Mouse (Mus musculus) embryonic facial prominence, embryonic 12.5 days (tissue): ENCODE measurements around the gene Tor1aip1. TPM values are rescaled to one million over a fixed set of nuclear protein-coding genes. Genes with fewer than 3 reads are reported as not detected.

ENCODE experiments used
- ATAC-seq: fragments of 200-750 bp; cut with Nextera tagmentation; 2 replicates; pipeline ENCODE4 v1.8.0; 2017; ENCODE audit not compliant: insufficient number of reproducible peaks, insufficient read depth, low FRiP score, low TSS enrichment
- H3K27ac ChIP-seq: fragments of 300-500 bp; sonication (generic); 2 replicates; pipeline ENCODE4 v1.5.1; 2016; ENCODE audit warnings: mild to moderate bottlenecking
- H3K27me3 ChIP-seq: fragments of 300-500 bp; sonication (generic); 2 replicates; pipeline ENCODE4 v1.6.1; 2016; ENCODE audit warnings: mild to moderate bottlenecking, moderate library complexity
- H3K36me3 ChIP-seq: fragments of 300-500 bp; sonication (generic); 2 replicates; pipeline ENCODE4 v1.6.1; 2016; ENCODE audit warnings: mild to moderate bottlenecking
- H3K4me1 ChIP-seq: fragments of 300-500 bp; sonication (generic); 2 replicates; pipeline ENCODE4 v1.6.1; 2016
- H3K4me2 ChIP-seq: fragments of 300-500 bp; sonication (generic); replicated peaks from 2 replicates; pipeline ENCODE4 v1.6.1; 2016; ENCODE audit warnings: mild to moderate bottlenecking, moderate library complexity
- H3K4me3 ChIP-seq: fragments of 300-500 bp; sonication (generic); 2 replicates; pipeline ENCODE4 v1.5.1; 2016; ENCODE audit warnings: mild to moderate bottlenecking
- H3K9ac ChIP-seq: fragments of 300-500 bp; sonication (generic); 2 replicates; pipeline ENCODE4 v1.6.1; 2016; ENCODE audit warnings: mild to moderate bottlenecking, moderate library complexity
- H3K9me3 ChIP-seq: fragments of 300-500 bp; sonication (generic); 2 replicates; pipeline ENCODE4 v1.6.1; 2016; ENCODE audit warnings: mild to moderate bottlenecking, moderate library complexity
- WGBS: fragments of 180-500 bp; shearing (Covaris S2); methylation state at CpG from one replicate; pipeline ENCODE4 v1.1.7; 2016; 5-methylcytosine and 5-hydroxymethylcytosine counted together
- polyA plus RNA-seq: library from polyadenylated mRNA; unstranded; fragments of >200 nt; fragmentation: Nextera tagmentation; extraction: Ambion mirVana; gene quantifications from 2 replicates; pipeline ENCODE4 v1.2.1, GENCODE M21; 2016

Gene Tor1aip1
- polyA plus RNA-seq = 43.1 and 49.0 TPM in 2 replicates

DNA sequence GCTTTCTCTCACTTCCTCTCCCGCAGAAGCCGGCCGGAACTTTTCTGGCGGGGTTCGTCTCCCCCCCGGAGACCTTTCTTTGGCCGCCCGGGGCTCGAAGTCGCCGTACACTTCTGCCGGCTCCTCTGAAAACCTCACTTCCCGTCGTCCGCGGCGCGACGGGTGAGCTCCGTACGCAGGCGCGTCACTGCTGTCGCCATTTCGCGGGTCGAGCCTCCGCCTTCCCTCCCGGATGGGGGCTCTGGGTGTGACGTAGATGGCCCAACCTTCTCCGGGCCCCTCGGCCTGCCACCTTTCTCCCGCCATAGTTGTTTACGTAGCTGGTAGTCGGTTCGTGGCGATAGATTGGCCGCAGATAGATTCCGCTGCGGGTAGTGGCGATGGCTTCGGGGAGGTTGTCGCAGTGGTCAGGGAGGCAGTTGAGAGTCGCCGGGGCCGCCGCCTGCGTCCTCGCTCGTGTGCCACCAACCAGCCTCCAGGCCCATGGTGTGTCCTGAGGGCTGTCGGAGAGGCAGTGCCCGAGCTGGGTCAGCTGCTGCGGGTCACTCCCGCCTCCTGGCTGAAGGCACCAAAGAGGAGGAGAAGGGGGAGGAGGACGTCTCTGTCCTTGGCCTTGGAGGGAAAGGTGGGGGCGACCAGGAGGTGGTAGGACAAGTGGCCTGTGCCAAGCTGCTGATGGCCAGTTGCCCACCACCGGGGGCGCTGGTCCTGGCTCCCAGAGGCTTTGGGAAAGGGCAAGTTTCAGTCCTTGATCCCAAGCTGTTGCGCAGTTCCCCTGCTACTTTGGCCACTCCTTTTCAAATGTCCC is at the start of gene Tor1aip1:
Tor1aip1 (minus strand) TSS at position 551 of the 808 bp plus-strand sequence.
- ATAC-seq = peak; percentile 91
- WGBS = under 1% methylated on average over 59 of the region's 59 CpGs
- H3K4me2 ChIP-seq = peak within 1 kb of the TSS; percentile 60
- H3K9ac ChIP-seq = peak within 1 kb of the TSS; percentile 90
- peaks cover 5% of the 10 kb centered on the region; the same call in 1 of the 2 replicates for H3K4me1 ChIP-seq
- peak within 1 kb of the TSS; percentile 74 for H3K4me3 ChIP-seq
- no peaks in the 10 kb centered on the region for H3K9me3 ChIP-seq
- peak within 1 kb of the TSS; percentile 100 for H3K27ac ChIP-seq
- H3K36me3 ChIP-seq = peaks cover 19% of the 10 kb centered on the region
- no peaks in the 10 kb centered on the region for H3K27me3 ChIP-seq

DNA sequence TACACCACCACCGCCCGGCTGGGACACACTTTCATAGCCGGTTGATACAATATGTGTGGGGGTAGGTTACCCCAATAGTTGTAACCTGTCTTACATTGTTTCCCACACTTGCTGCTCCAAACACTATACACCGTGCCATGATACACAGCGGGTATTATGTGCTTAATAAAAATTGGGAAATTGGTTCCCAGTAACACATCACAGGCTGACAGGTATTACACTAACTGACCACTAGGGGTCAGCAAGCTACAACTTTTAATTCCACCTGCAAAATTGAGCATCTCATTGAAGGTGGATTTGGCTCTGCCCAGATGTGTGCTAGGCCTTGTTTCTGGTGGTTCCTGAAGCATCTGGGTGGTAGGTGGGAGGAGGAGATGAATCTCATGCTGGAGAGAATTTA is 49.5 kb upstream of the Tor1aip1 start:
- H3K27ac ChIP-seq = no peak overlapping the region
- H3K4me1 ChIP-seq = no peaks in the 10 kb centered on the region; the same call in 1 of the 2 replicates
- ATAC-seq = no peak
- H3K36me3 ChIP-seq = no peaks in the 10 kb centered on the region
- no peak overlapping the region for H3K9ac ChIP-seq
- H3K9me3 ChIP-seq = no peaks in the 10 kb centered on the region
- WGBS = 60% methylated on average over 5 of the region's 5 CpGs
- H3K4me2 ChIP-seq = no peak overlapping the region
- no peak overlapping the region for H3K4me3 ChIP-seq
- H3K27me3 ChIP-seq = no peaks in the 10 kb centered on the region

DNA sequence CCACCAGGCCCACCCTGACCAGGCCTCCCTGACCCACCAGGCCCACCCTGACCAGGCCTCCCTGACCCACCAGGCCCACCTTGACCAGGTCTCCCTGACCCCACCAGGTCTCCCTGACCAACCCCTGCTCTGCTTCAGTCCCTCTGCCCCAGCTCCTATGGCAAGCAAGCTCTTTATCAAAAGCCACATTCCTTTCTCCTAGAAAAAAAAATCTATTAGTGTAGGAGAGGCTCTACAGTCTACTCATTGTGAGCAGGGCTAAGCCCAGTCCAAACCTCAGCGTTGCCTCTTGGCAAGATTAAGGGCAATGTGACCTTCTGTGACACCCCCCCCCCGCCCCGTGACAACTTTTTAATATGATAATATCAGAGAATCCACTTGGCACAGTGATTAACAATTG is 48.3 kb upstream of the Tor1aip1 start:
- 70% methylated on average over 3 of the region's 3 CpGs for WGBS
- H3K27me3 ChIP-seq = no peaks in the 10 kb centered on the region

DNA sequence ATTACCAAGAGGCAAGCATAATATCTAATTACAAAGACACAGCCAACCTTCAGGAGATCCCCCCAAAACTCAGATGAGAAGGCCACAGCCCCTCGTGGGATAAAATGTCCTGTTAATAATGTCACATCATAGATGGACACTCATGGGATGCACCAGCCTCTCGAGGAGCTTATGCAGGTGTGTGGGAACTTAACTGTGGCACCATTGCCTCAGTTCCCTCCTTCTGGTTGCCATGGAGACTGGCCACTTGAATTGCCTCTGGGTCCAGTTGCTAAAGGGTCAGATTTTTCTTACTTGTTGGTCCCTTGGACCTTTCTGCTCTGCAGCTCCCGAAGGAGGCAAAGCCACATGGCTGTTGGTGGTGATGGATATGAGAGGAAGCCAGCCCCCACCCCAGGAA is 41.4 kb upstream of the Tor1aip1 start:
- 0 out of 2 replicates have a peak, but pooled peaks cover 8% of the 10 kb centered on the region for H3K4me1 ChIP-seq
- no peaks in the 10 kb centered on the region for H3K36me3 ChIP-seq
- no peaks in the 10 kb centered on the region for H3K27me3 ChIP-seq
- H3K4me3 ChIP-seq = no peak overlapping the region
- H3K27ac ChIP-seq = no peak overlapping the region
- ATAC-seq = no peak
- no peak overlapping the region for H3K9ac ChIP-seq
- no peak overlapping the region for H3K4me2 ChIP-seq
- H3K9me3 ChIP-seq = no peaks in the 10 kb centered on the region
- WGBS = 56% methylated on average over 3 of the region's 3 CpGs

More for the DNA sequence above, 48.3 kb upstream of the Tor1aip1 start:
- Histone ChIP-seq H3K9ac (no peak overlapping the region), H3K9me3 (no peaks in the 10 kb centered on the region), H3K36me3 (no peaks in the 10 kb centered on the region), H3K27ac (no peak overlapping the region), H3K4me3 (no peak overlapping the region), H3K4me2 (no peak overlapping the region), H3K4me1 (no peaks in the 10 kb centered on the region)
- no peak for ATAC-seq

DNA sequence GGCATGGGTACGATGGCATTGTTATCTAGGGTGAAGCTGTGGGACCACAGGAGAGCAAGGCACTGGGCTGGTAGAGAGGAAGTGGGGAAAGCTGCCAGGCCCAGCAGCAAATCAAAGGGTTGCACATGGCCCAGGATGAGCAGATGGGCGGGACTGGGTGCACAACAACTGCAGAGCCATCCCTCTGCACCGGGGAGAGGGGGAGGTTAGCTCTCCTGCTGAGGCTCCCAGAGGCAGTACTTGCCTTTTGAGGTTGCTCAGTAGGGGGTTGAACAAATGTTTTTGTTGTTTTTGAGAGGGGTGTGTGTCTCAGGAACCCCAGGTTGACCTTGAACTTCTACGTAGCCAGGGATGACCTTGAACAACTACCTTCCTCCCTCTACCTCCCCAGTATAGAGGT is 40.2 kb upstream of the Tor1aip1 start:
- Histone ChIP-seq H3K9me3 (no peaks in the 10 kb centered on the region), H3K36me3 (no peaks in the 10 kb centered on the region), H3K4me2 (no peak overlapping the region), H3K27me3 (no peaks in the 10 kb centered on the region), H3K9ac (no peak overlapping the region), H3K27ac (no peak overlapping the region), H3K4me3 (no peak overlapping the region), H3K4me1 (0 out of 2 replicates have a peak, but pooled peaks cover 8% of the 10 kb centered on the region)
- WGBS = 55% methylated on average over 4 of the region's 4 CpGs
- no peak for ATAC-seq

DNA sequence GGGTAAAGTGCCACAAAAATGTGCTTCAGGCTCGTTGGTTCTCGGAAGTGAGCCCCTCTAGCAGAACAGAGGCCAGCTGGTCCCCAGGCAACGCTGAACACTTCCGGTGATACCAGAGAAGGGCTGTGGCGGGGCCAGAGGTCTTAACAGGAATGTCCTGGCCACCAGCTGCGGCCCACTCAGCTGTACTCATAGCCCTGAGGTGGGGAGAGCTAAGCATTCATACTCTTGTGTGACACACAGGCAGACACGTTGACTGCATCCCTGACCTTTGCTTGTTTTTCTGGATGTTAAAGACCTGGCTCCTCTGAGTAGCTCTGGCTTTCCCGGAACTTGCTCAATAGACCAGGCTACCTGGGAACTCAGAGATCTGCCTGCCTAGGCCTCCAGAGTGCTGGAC is 38.3 kb upstream of the Tor1aip1 start:
- Histone ChIP-seq H3K27ac (no peak overlapping the region), H3K4me3 (no peak overlapping the region), H3K4me2 (no peak overlapping the region), H3K9me3 (no peaks in the 10 kb centered on the region), H3K27me3 (no peaks in the 10 kb centered on the region), H3K36me3 (no peaks in the 10 kb centered on the region), H3K4me1 (0 out of 2 replicates have a peak, but pooled peaks cover 8% of the 10 kb centered on the region), H3K9ac (no peak overlapping the region)
- WGBS = 19% methylated on average over 8 of the region's 8 CpGs
- ATAC-seq = no peak

DNA sequence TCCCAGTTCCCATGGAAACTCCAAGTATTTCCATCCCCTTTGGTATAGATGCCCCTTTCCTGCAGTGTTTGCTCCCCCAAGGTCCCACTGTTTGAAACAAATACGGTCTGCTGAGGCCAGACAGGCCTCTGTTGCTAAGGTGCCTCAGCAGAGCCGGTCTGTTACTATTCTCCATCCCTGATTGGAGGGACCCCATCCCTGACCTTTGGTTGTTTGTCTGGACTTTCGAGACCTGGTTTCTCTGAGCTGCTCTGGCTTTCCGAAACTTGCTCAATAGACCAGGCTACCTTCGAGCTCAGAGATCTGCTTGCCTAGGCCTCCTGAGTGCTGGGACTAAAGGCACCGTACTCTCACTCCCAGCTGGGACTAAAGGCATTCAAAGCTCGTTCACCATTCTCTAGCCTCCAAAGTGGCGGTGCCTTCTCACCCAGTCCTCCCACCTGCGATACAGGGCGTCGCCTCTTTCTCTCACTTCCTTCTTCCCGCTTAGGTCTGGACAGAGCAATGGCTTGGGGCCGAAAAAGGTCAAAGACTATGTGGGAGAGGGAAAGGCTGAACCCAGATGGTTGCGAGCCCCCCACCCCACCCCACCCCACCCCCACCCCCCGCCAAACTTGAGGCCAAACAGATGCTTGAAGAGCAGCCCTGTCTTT is 37.0 kb upstream of the Tor1aip1 start:
- no peak overlapping the region for H3K9ac ChIP-seq
- no peaks in the 10 kb centered on the region for H3K27me3 ChIP-seq
- H3K4me3 ChIP-seq = no peak overlapping the region
- 55% methylated on average over 15 of the region's 15 CpGs for WGBS
- no peak overlapping the region for H3K4me2 ChIP-seq
- no peak for ATAC-seq
- H3K36me3 ChIP-seq = no peaks in the 10 kb centered on the region
- H3K27ac ChIP-seq = no peak overlapping the region
- 0 out of 2 replicates have a peak, but pooled peaks cover 8% of the 10 kb centered on the region for H3K4me1 ChIP-seq
- H3K9me3 ChIP-seq = no peaks in the 10 kb centered on the region

DNA sequence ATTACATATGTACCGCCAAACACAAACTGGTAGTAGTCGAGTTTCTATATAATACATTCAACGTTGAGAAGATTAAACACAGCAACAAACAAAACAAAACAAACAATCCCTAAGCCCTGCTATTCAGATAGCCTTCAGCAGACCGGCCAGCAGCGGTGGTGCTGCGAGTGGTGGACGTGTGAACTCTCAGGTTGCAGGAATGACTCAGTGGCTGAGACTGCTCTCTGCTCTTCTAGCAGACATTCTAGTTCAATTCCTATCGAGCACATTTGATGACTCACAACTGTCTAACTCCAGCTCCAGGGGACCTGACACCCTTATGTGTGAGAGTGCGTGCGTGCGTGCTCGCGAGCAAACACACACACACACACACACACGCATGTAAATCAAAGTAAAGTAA is 33.8 kb upstream of the Tor1aip1 start:
- 86% methylated on average over 14 of the region's 14 CpGs for WGBS
- Histone ChIP-seq H3K4me1 (0 out of 2 replicates have a peak, but pooled peaks cover 6% of the 10 kb centered on the region), H3K36me3 (peaks cover 16% of the 10 kb centered on the region), H3K4me3 (no peak overlapping the region), H3K9ac (no peak overlapping the region), H3K27ac (no peak overlapping the region), H3K9me3 (no peaks in the 10 kb centered on the region), H3K4me2 (no peak overlapping the region), H3K27me3 (no peaks in the 10 kb centered on the region)
- ATAC-seq = no peak

DNA sequence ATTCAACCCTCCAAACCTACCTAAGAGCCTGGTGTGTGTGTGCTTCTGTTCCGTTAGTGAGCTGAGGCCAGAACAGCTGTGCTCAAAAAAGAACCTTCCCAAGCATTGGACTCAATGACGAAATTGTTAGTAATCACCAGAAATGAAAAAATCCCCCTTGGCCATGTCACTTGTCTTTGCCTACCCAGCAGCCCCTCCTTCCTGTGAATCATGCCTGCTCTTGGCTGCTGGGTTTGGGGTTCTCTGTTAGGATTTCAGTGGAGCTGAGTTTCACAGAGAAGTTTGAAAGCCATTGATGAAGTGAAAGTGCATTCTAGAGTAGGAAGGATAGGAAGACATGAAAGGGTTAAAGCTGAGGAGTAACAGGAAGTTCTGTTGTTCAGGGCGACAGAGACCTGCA is 29.9 kb upstream of the Tor1aip1 start:
- H3K27ac ChIP-seq = no peak overlapping the region
- H3K9me3 ChIP-seq = no peaks in the 10 kb centered on the region
- no peak overlapping the region for H3K4me3 ChIP-seq
- H3K9ac ChIP-seq = no peak overlapping the region
- no peaks in the 10 kb centered on the region for H3K4me1 ChIP-seq
- no peak for ATAC-seq
- H3K27me3 ChIP-seq = no peaks in the 10 kb centered on the region
- H3K36me3 ChIP-seq = peaks cover 48% of the 10 kb centered on the region
- WGBS = 55% methylated on average over 3 of the region's 3 CpGs
- H3K4me2 ChIP-seq = no peak overlapping the region

DNA sequence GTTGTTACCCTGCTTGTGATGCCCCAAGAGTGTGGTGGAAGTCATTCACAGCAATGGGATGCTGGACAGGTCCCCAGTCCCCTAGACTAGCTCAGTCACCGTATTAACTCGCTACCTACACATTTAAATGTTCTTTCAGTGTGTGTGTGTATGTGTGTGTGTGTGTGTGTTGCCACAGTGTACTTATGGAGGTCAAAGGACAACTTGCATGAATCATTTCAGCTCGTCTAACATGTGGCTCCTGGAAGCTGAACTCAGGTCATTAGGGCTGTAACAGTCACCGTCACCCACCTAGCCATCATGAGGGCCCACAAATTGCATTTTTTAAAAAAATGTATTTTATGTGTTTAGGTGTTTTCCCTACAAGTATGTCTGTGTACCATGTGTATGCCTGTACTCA is 25.9 kb upstream of the Tor1aip1 start:
- no peaks in the 10 kb centered on the region for H3K27me3 ChIP-seq
- H3K4me1 ChIP-seq = no peaks in the 10 kb centered on the region
- H3K27ac ChIP-seq = no peak overlapping the region
- no peak for ATAC-seq
- 87% methylated on average over 4 of the region's 4 CpGs for WGBS
- H3K4me2 ChIP-seq = no peak overlapping the region
- no peak overlapping the region for H3K4me3 ChIP-seq
- no peak overlapping the region for H3K9ac ChIP-seq
- H3K36me3 ChIP-seq = peaks cover 58% of the 10 kb centered on the region
- no peaks in the 10 kb centered on the region for H3K9me3 ChIP-seq

DNA sequence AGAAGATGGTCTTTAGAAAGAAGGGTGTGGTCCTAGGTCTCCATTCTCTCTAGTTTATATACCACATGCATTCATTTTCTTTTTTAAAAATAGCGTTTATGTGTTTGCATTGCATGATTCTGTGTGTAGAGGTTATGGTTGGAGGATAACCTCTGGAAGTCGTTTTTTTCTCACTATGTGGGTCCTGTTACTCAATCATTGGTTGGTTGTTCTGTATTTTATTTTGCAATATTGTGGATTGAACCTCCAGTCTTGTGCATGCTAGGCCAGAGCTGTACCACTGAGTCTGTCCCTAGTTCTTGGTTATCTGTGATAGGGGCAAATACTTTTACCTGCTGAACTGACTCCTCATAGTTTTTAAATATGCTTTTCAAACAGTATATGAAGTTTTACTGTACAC is 21.9 kb upstream of the Tor1aip1 start:
- no peak overlapping the region for H3K27ac ChIP-seq
- no peak overlapping the region for H3K9ac ChIP-seq
- no peak overlapping the region for H3K4me2 ChIP-seq
- WGBS = 81% methylated on average over 2 of the region's 2 CpGs
- H3K4me1 ChIP-seq = no peaks in the 10 kb centered on the region
- ATAC-seq = no peak
- no peaks in the 10 kb centered on the region for H3K27me3 ChIP-seq
- H3K36me3 ChIP-seq = peaks cover 50% of the 10 kb centered on the region
- H3K4me3 ChIP-seq = no peak overlapping the region
- H3K9me3 ChIP-seq = no peaks in the 10 kb centered on the region

DNA sequence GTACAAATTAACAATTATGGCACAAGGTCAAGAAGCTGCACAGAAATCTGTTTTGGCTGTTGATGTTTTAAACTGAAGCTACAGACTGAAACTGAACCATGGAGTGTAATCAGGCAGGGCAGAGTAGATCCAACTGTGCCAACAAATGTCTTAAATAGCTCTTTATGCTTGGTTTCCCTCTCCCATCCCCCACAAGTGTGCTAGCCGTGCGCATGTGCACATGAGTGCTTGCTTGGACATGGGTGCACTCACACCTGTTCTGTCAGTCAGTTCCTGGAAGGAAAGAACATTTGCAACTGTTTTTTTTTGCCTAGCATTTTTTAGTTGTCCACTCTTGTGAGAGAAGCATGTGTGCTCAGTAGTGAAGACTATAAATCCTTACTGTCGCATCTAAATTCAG is 10.4 kb upstream of the Tor1aip1 start:
- no peak for ATAC-seq
- no peak overlapping the region for H3K4me2 ChIP-seq
- H3K4me1 ChIP-seq = peaks cover 14% of the 10 kb centered on the region
- no peak overlapping the region for H3K9ac ChIP-seq
- no peak overlapping the region for H3K27ac ChIP-seq
- H3K4me3 ChIP-seq = no peak overlapping the region
- 78% methylated on average over 3 of the region's 3 CpGs for whole genome bisulfite sequencing
- peaks cover 60% of the 10 kb centered on the region for H3K36me3 ChIP-seq
- no peaks in the 10 kb centered on the region for H3K9me3 ChIP-seq
- no peaks in the 10 kb centered on the region for H3K27me3 ChIP-seq
